Mouse (Mus musculus): Measurements from ENCODE around the gene Atrn. TPM values are rescaled to one million over a fixed set of nuclear protein-coding genes. Genes with fewer than 3 reads are reported as not detected.
"Not testable (repeated sequence)": the region's sequence is repeated elsewhere in the genome, so short reads cannot be mapped to it uniquely, and the experiment has no call there.

Gene Atrn
- total RNA-seq, 2 experiments from 2014 or later = 32.9 to 38.9 TPM

GRCm38 (mm10) chr2:130961851-130962250 lies 55.6 kb downstream of the Atrn start:
- DNase-seq = no peak

GRCm38 (mm10) chr2:130965042-130965441 lies 58.7 kb downstream of the Atrn start:
- no peak for DNase-seq

GRCm38 (mm10) chr2:130971030-130971429 lies 64.7 kb downstream of the Atrn start:
- no peak for DNase-seq

- peak; percentile 37 to 44 for DNase-seq
These were observed 66.1 kb downstream of the Atrn start for GRCm38 (mm10) chr2:130972386-130972785.

GRCm38 (mm10) chr2:130974928-130975327 lies 68.6 kb downstream of the Atrn start:
- no peak for DNase-seq

- DNase-seq = no peak
These were observed 71.3 kb downstream of the Atrn start for GRCm38 (mm10) chr2:130977589-130977988.

GRCm38 (mm10) chr2:130978058-130978847 lies 72.0 kb downstream of the Atrn start:
- DNase-seq = no peak

- no peak for DNase-seq
These were observed 72.8 kb downstream of the Atrn start for GRCm38 (mm10) chr2:130979138-130979537.

- DNase-seq = no peak
These were observed 86.5 kb downstream of the Atrn start for GRCm38 (mm10) chr2:130992818-130993217.

GRCm38 (mm10) chr2:131009123-131009522 lies 102.8 kb downstream of the Atrn start:
- no peak for DNase-seq

GRCm38 (mm10) chr2:131010566-131010965 lies 104.3 kb downstream of the Atrn start:
- DNase-seq = no peak

- DNase-seq = peak; percentile 14 to 46
These were observed 118.9 kb downstream of the Atrn start for GRCm38 (mm10) chr2:131025230-131025629.

GRCm38 (mm10) chr2:131026941-131027340 lies 120.6 kb downstream of the Atrn start:
- no peak for DNase-seq

GRCm38 (mm10) chr2:131029065-131029935 lies 123.0 kb downstream of the Atrn start:
- peak; percentile 27 to 61 for DNase-seq

GRCm38 (mm10) chr2:131030561-131030960 lies 124.3 kb downstream of the Atrn start:
- no peak for DNase-seq

- DNase-seq = no peak
These were observed 124.7 kb downstream of the Atrn start for GRCm38 (mm10) chr2:131030998-131031397.

- DNase-seq = not testable (repeated sequence)
These were observed 125.1 kb downstream of the Atrn start for GRCm38 (mm10) chr2:131031406-131031805.

GRCm38 (mm10) chr2:131036343-131036742 lies 130.0 kb downstream of the Atrn start:
- DNase-seq = no peak

GRCm38 (mm10) chr2:131036757-131037156 lies 130.5 kb downstream of the Atrn start:
- DNase-seq = no peak

GRCm38 (mm10) chr2:131037226-131037990 lies 131.1 kb downstream of the Atrn start:
- DNase-seq = peak; percentile 16 to 30

- DNase-seq = no peak
These were observed 131.9 kb downstream of the Atrn start for GRCm38 (mm10) chr2:131038197-131038596.

- DNase-seq = no peak
These were observed 132.4 kb downstream of the Atrn start for GRCm38 (mm10) chr2:131038675-131039074.
